Mouse (Mus musculus): ENCODE data around the gene Kcmf1. TPM values are rescaled to one million over a fixed set of nuclear protein-coding genes. Genes with fewer than 3 reads are reported as not detected.

Gene Kcmf1
- total RNA-seq (2021) = 100 to 1,000 TPM; 178 to 199 TPM
- long read RNA-seq, experiment 1, transcript Kcmf1-201 (7 exons, 3,251 nt) = major isoform, 198 of 248 reads
- long read RNA-seq, experiment 1, transcript Kcmf1-204 (7 exons, 1,743 nt) = minor isoform, 9 of 248 reads
- long read RNA-seq, experiment 1, partial matches to known transcripts = 10 of 248 reads
- long read RNA-seq, experiment 1, other reads (novel, unspliced or antisense) = 31 of 248 reads
- long read RNA-seq, experiment 2, transcript Kcmf1-204 (7 exons, 1,743 nt) = minor isoform, 6 of 191 reads
- long read RNA-seq, experiment 2, transcript Kcmf1-201 (7 exons, 3,251 nt) = major isoform, 149 of 191 reads
- long read RNA-seq, experiment 2, partial matches to known transcripts = 4 of 191 reads
- long read RNA-seq, experiment 2, other reads (novel, unspliced or antisense) = 32 of 191 reads

GRCm38 (mm10) chr6:72899781-72900681 lies at the start of gene Kcmf1:
Kcmf1 (minus strand) TSS chr6:72899979.
- peak; percentile 77 for DNase-seq (ENCODE audit: low spot score)

GRCm38 (mm10) chr6:72949161-72949756 lies 49.5 kb upstream of the Kcmf1 start:
- no peak for DNase-seq (ENCODE audit: low spot score)

GRCm38 (mm10) chr6:72948392-72948791 lies 48.6 kb upstream of the Kcmf1 start:
- DNase-seq (ENCODE audit: low spot score) = no peak

DNA sequence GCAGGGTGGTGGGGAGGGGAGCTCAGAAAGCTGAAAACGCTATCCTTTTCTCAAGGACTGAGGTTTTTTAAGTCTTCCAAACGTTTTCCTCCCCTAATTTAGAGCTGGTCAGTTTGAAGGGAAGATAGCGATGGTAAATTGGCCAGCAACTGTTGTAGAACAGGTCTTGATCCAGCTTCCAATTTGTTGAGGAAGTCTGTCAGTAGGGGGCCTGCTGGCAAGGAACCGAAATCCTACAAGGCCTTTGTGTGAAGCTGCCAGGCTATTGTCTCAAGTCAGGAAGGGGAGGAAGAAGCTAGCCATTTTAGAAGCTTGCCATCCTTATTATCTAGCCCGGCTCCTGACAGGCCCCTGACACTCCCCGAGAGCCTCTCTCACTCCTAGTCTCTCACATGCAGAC lies 48.2 kb upstream of the Kcmf1 start:
- DNase-seq (ENCODE audit: low spot score) = no peak

DNA sequence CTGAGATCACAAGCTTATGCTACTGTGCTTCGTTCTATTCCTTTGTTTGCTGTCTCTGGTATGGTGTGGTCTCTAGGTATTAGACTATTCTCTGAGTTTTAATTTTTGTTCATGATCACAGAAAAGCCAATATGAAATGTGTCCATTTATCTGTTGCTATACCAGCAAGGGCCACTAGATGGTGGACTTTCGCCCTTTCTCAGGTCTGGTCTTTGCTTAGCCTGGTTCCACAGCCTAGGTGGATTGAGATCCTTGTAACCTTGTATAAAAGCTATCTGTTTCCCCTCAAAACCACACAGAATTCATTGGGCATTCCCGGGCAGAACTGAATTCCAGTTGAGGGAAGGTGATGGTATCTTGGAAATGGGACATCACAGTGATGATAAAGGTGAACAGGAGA lies 40.7 kb upstream of the Kcmf1 start:
- peak; percentile 76 for DNase-seq (ENCODE audit: low spot score)

DNA sequence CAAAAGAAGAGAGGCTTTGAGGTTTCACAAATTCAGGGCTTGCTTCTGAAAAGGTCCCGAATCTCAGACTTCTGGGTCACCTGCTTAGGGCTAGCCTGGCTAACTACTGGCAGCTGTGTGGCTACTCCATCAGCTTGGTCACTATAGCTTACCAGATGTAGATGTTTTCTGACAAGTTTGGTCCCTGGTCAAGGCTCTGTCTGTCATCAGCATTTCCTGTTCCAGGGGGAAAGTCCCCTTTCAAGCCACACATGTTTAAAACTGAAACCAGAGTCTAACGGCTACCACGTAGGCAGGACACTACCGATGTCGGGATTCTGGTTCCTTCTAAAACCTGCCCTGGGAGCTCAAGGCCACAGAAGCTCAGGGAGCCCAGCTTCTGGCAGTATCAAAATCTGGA lies 38.1 kb upstream of the Kcmf1 start:
- no peak for DNase-seq (ENCODE audit: low spot score)

DNA sequence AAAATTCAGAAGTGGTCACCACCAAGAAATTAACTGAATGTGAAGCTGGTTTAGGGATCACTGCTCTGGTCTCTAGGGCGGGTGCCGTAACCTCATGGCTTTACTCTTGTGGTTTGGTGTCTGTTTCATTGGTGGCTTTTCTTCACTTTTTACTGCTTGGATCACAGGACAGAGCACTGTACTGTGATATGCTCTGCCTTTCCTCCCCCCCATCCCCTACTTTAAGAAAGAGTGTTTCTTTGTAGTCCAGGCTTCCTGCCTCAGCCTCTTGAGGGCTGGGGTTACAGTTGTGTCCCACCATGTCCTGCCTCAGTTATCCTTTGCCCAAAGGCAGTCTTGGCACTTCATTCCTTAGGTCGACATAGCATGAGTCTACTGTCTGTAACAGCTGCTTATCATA lies 37.7 kb upstream of the Kcmf1 start:
- DNase-seq (ENCODE audit: low spot score) = no peak

GRCm38 (mm10) chr6:72932955-72933354 lies 33.2 kb upstream of the Kcmf1 start:
- no peak for DNase-seq (ENCODE audit: low spot score)

GRCm38 (mm10) chr6:72931533-72931932 lies 31.8 kb upstream of the Kcmf1 start:
- no peak for DNase-seq (ENCODE audit: low spot score)

- DNase-seq (ENCODE audit: low spot score) = no peak
These were observed 30.1 kb upstream of the Kcmf1 start for GRCm38 (mm10) chr6:72929795-72930398.

- DNase-seq (ENCODE audit: low spot score) = peak; percentile 65
These were observed 27.1 kb upstream of the Kcmf1 start for GRCm38 (mm10) chr6:72926755-72927482.

DNA sequence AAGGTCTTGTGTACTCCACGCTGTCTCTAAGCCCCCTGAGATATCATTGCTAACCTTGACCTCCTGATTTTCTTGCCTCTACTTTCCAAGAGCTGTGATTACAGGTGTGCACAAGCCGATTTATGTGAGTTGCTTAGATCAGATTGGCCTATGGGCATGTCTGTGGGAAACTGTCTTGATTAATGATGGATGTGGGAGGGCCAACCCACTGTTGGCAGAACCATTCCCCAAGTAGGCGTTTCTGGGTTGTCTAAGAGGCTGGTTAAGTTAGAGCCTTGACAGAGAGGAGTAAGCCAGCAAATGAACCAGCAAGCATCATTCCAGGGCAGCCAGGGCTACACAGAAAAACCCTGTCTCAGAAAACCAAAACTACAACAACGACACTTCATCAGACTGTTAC lies 26.3 kb upstream of the Kcmf1 start:
- DNase-seq (ENCODE audit: low spot score) = no peak

DNA sequence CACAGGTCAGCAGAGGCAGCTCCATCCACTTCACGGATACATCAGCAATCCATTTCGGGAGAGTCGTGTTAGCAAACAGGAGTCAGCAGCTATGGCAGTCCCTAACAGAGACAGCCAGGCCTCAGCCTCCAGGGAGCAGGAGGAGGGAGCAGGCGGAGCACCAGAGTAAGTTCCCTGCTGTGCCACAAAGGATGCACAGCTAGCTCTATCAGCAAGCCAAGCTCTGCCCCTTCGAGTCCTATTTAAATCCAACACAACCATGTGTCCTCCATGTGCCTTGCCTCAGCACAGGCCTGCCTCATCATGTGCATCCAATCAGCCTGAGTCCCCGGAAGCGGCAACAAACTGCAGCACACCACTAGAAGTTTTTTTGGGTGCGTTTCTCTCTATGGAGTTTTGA lies 23.6 kb upstream of the Kcmf1 start:
- no peak for DNase-seq (ENCODE audit: low spot score)

DNA sequence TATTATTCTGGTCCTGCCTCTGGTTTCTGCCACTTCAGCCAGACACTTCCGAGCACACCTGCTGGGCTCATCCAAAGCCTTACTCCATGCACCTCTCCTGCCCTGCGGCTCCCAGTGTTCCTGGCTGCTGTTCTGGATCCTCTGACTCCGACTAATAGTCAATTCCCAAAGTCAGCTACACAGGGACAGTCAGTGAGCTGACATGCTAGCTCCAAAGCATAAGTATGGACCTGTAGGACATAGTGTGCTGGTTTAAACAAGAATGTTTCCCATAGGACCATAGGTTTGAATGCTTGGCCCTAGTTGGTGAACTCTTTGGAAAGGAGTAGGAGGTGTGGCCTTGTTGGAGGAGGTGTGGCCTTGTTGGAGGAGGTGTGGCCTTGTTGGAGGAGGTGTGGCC lies 21.3 kb upstream of the Kcmf1 start:
- DNase-seq (ENCODE audit: low spot score) = no peak

DNA sequence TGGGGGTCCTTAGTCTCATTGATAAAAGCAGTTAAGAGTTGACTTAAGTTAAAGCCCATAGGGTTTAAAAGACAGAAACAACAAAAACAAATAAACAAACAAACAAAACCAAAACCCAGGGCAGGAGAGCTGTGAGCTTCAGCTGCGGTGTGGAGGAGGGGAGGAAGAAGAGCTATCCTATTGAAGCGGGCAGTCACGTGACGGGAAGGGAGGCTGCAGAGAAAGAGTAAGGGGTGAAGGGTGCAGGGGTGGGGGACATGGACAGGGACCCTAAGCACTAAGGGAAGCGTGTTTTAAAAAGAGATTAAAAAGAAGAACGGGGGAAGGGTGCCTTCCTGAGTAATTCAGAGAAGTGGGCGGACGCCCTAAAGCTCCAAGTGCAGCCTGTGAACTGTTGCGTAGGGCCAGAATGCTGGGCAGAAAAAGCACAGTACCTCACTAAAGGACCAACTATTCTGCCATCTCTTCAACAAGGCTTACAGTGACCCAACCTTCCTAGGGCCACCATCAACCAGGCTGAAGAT lies 18.8 kb upstream of the Kcmf1 start:
- no peak for DNase-seq (ENCODE audit: low spot score)

DNA sequence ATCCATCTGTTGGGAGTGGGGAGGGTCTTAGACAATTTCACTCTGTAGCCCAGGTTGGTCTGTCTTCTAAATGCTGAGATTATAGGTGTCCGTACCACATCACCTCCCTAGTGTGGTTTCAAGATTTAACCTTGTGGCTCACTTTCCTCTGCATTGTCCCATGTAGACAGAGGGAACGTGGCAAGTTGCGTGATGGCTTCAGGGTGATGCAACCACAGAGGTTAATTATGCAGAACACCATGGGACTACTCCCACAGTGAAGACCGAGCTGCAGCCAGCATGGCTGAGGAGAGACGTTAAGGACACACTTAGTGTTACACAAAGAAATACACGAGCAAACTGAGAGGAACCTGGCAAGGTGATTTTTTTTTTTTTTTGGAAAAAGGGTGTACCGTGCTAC lies 16.6 kb upstream of the Kcmf1 start:
- DNase-seq (ENCODE audit: low spot score) = no peak

- DNase-seq (ENCODE audit: low spot score) = no peak
These were observed 14.4 kb upstream of the Kcmf1 start for GRCm38 (mm10) chr6:72914087-72914749.

GRCm38 (mm10) chr6:72911261-72911660 lies 11.5 kb upstream of the Kcmf1 start:
- DNase-seq (ENCODE audit: low spot score) = no peak

DNA sequence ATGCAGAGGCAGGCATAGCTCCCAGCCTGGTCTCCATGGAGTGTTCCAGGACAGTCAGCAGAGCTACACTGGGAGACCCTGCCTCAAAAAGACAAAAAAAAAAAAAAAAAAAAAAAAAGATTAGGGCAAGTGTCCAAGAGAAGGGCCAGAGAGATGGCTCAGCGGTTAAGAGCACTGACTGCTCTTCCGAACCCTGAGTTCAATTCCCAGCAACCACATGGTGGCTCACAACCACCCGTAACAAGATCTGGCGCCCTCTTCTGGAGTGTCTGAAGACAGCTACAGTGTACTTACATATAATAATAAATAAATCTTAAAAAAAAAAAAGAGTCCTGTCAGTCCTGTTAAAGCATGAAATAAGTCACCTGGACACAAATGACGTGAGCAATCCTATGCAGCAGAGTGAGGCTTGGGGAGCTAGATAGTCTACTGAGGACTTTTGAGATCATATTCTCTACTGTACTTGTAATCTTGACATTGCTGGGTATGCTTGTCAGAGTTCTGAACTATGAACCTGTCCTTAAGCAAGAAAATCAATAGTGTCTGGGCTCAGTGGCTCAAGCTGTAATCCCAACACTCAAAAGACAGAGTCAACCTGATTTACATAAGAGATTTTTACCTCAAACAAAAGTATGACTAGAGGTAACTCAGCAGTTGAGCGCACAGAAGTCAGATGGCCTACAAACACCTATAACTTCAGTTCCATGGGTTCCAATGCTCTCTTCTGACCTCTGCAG lies 2.6 kb upstream of the Kcmf1 start:
- no peak for DNase-seq (ENCODE audit: low spot score)

DNA sequence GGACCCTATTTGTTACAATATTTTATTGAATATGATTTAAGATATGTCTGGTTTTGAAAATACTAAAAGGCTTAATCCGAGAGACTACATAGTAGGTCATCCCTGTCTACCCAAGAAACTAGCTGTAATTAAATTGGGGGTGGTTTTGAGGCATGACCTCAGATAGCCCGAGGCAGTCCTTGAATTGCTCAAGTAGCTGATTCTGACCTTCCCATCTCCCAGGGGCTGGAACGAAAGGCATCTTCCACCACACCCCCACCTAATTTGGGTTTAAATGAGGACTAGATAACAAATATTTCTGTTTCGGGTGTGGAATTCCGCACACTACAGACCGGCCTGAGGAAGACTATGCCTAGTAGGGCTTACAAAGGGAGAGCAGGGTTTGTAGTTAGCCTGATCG lies 1.2 kb upstream of the Kcmf1 start:
- no peak for DNase-seq (ENCODE audit: low spot score)
